Mouse (Mus musculus) olfactory bulb, adult 2 months (tissue): ENCODE results near the gene Gsk3b.

Experiments
- CTCF ChIP-seq: fragments of 200-500 bp; IDR thresholded peaks from 2 replicates; pipeline ENCODE4 v1.5.1; 2012; ENCODE audit warnings: low read depth, mild to moderate bottlenecking, low read length, moderate library complexity; ENCODE audit not compliant: insufficient read depth
- POLR2A ChIP-seq: fragments of 200-500 bp; IDR thresholded peaks from 2 replicates; pipeline ENCODE4 v1.6.1; 2012; ENCODE audit warnings: mild to moderate bottlenecking, low read depth, low read length, moderate library complexity; ENCODE audit not compliant: insufficient read depth

- TF ChIP-seq CTCF: no peak
- TF ChIP-seq POLR2A: no peak
Measured at GRCm38 (mm10) chr16:38255927-38256326, 167.1 kb downstream of the Gsk3b start.
